Mouse (Mus musculus) kidney, embryonic 16.5 days (tissue): Measurements from ENCODE around the gene Gm9747. TPM values are rescaled to one million over a fixed set of nuclear protein-coding genes. Genes with fewer than 3 reads are reported as not detected.

Experiments
- polyA plus RNA-seq: library from polyadenylated mRNA; unstranded; fragments of >200 nt; fragmentation: Nextera tagmentation; extraction: Ambion mirVana; gene quantifications from 2 replicates; pipeline ENCODE4 v1.2.1, GENCODE M21; 2015

The Gm9747 gene
- polyA plus RNA-seq, 1 experiment from 2014 or later: 15.0 TPM

Other genes starting within 250 kb of the Gm9747 start
- 4.2 and 4.3 TPM in 2 replicates for gene Irs1, start 58.3 kb downstream of the Gm9747 start, polyA plus RNA-seq
- gene Rhbdd1, start 83.3 kb downstream of the Gm9747 start, polyA plus RNA-seq: 11.2 and 11.8 TPM in 2 replicates